Mouse (Mus musculus): Measurements from ENCODE around the gene Vsig4. TPM values are rescaled to one million over a fixed set of nuclear protein-coding genes. Genes with fewer than 3 reads are reported as not detected.

The Vsig4 gene
- not detected in 2 replicates for polyA plus RNA-seq (2015; fragmentation: Nextera tagmentation; extraction: Ambion mirVana)

DNA sequence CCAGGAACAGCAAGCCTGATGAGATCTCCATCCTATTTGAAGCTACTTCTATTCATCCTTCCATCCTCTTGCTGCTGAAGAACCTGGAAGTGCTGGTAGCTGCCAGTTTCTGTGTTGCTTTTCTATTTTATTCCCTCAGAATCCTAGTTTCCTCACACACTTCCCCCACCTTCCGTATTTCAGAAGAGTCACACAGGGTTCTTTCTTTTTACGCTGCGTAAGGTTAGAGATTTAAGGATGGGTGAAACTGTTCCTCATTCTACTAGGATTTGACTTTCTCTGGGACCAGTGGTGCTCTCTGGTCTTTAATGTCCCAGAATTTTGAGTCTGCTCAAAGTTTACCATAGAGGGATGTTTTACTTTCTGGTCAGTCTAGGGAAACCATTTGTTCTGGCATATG, at the start of gene Vsig4:
Vsig4 (minus strand) TSS at position 101 of the 400 bp plus-strand sequence.
- Histone ChIP-seq H3K9ac (ENCODE audit: low read depth, low read length) (no peak within 1 kb of the TSS), H3K9me3 (replicated peaks; ENCODE audit: low read length) (no peaks in the 10 kb centered on the region), H3K4me2 (ENCODE audit: low read length) (no peak within 1 kb of the TSS), H3K4me1 (replicated peaks; ENCODE audit: insufficient read depth, low read length) (no peaks in the 10 kb centered on the region), H3K36me3 (ENCODE audit: insufficient read depth, low read length) (no peaks in the 10 kb centered on the region), H3K4me3 (replicated peaks; ENCODE audit: low read depth, low read length) (no peak within 1 kb of the TSS), H3K27me3 (ENCODE audit: insufficient read depth, low read length) (no peaks in the 10 kb centered on the region), H3K27ac (no peak within 1 kb of the TSS)
- DNase-seq (ENCODE audit: low spot score) (no peak), ATAC-seq (replicated peaks; ENCODE audit: low FRiP score, low read depth) (no peak)
- TF ChIP-seq CTCF (IDR thresholded peaks at IDR 0.05; ENCODE audit: low read depth), result no peak
- WGBS, result 94% methylated on average over 3 of the region's 3 CpGs

GRCm38 (mm10) chrX:96339108-96339507, 45.9 kb upstream of the Vsig4 start:
- ATAC-seq (replicated peaks; ENCODE audit: low FRiP score, low read depth), result no peak
- Histone ChIP-seq H3K4me2 (ENCODE audit: low read length) (no peak overlapping the region), H3K27me3 (ENCODE audit: insufficient read depth, low read length) (no peaks in the 10 kb centered on the region), H3K36me3 (ENCODE audit: insufficient read depth, low read length) (no peaks in the 10 kb centered on the region), H3K27ac (no peak overlapping the region), H3K4me1 (replicated peaks; ENCODE audit: insufficient read depth, low read length) (no peaks in the 10 kb centered on the region), H3K9me3 (replicated peaks; ENCODE audit: low read length) (no peaks in the 10 kb centered on the region), H3K9ac (ENCODE audit: low read depth, low read length) (no peak overlapping the region), H3K4me3 (replicated peaks; ENCODE audit: low read depth, low read length) (no peak overlapping the region)
- WGBS, result 60% methylated on average over 2 of the region's 2 CpGs
- no peak for DNase-seq (ENCODE audit: low spot score)
- TF ChIP-seq CTCF (IDR thresholded peaks at IDR 0.05; ENCODE audit: low read depth), result no peak

DNA sequence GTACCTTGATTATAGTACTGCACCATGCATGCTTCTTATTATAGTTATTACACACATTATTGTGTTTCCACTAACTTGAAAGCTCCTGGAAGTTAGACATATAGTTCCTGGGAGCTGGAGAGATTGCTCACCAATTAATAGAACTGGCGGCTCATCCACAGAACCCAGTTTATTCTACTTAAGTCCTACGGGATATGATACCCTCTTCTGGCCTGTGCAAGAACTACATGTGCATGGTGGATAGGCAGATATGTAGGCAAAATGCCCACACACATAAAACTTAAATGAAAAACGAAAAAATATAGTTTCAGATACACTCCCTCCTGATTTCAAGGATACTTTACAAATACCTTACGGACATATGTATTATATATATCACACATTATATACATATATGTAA, 36.5 kb upstream of the Vsig4 start:
- no peaks in the 10 kb centered on the region for H3K36me3 ChIP-seq (ENCODE audit: insufficient read depth, low read length)
- no peak overlapping the region for H3K9ac ChIP-seq (ENCODE audit: low read depth, low read length)
- 42% methylated on average over 4 of the region's 4 CpGs for WGBS
- H3K27ac ChIP-seq, result no peak overlapping the region
- no peak for ATAC-seq (replicated peaks; ENCODE audit: low FRiP score, low read depth)
- no peak overlapping the region for H3K4me3 ChIP-seq (replicated peaks; ENCODE audit: low read depth, low read length)
- no peaks in the 10 kb centered on the region for H3K4me1 ChIP-seq (replicated peaks; ENCODE audit: insufficient read depth, low read length)
- no peaks in the 10 kb centered on the region for H3K27me3 ChIP-seq (ENCODE audit: insufficient read depth, low read length)
- no peak overlapping the region for H3K4me2 ChIP-seq (ENCODE audit: low read length)
- peak; percentile 29; the same call in 1 of the 2 replicates for TF ChIP-seq CTCF (IDR thresholded peaks at IDR 0.05; ENCODE audit: low read depth)
- DNase-seq (ENCODE audit: low spot score), result peak; percentile 17
- H3K9me3 ChIP-seq (replicated peaks; ENCODE audit: low read length), result no peaks in the 10 kb centered on the region

DNA sequence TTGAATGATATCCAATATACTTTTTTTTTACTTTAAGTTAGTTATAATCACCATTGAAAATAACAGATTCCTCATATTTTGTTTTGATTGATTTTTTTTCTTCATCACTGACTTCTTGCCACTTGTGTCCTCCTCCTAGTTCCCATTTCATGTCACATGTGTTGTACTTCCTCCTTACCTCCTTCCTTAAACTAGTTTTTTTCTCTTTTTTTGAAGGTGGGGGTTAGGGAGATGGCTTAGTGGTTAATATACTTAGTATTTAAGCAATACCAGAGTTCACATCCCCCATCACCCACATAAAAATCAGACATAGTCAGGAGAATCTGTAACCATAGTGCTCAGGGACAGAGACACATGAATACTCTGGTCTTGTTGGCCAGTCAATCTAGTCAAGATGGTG, 36.7 kb downstream of the Vsig4 start:
- no peaks in the 10 kb centered on the region for H3K36me3 ChIP-seq (ENCODE audit: insufficient read depth, low read length)
- DNase-seq (ENCODE audit: low spot score) (no peak), ATAC-seq (replicated peaks; ENCODE audit: low FRiP score, low read depth) (no peak)
- no peak for TF ChIP-seq CTCF (IDR thresholded peaks at IDR 0.05; ENCODE audit: low read depth)
- H3K4me2 ChIP-seq (ENCODE audit: low read length), result no peak overlapping the region
- no peaks in the 10 kb centered on the region for H3K9me3 ChIP-seq (replicated peaks; ENCODE audit: low read length)
- no peak overlapping the region for H3K9ac ChIP-seq (ENCODE audit: low read depth, low read length)
- H3K4me3 ChIP-seq (replicated peaks; ENCODE audit: low read depth, low read length), result no peak overlapping the region
- no peaks in the 10 kb centered on the region for H3K4me1 ChIP-seq (replicated peaks; ENCODE audit: insufficient read depth, low read length)
- no peak overlapping the region for H3K27ac ChIP-seq
- no peaks in the 10 kb centered on the region for H3K27me3 ChIP-seq (ENCODE audit: insufficient read depth, low read length)

DNA sequence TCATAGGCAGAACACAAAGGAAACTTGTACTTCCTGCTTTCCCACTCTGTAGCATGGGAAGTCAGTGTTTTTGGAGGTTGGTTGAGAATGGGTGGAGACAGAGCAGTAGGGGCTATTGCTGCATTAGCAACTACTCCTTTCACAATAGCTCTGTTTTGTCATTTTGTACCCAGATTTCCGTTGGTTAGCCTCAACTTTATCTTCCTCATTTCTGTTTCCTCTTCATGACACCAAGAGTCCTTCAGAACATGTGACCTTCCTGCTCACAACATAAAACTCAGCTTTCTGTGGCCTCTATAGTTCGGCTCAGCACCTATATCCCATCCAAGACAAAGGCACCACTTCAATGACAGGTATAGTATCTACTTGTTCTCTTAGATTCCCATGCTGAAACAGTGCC, 53.6 kb downstream of the Vsig4 start:
- Histone ChIP-seq H3K27me3 (ENCODE audit: insufficient read depth, low read length) (no peaks in the 10 kb centered on the region), H3K4me3 (replicated peaks; ENCODE audit: low read depth, low read length) (no peak overlapping the region), H3K9ac (ENCODE audit: low read depth, low read length) (no peak overlapping the region), H3K4me2 (ENCODE audit: low read length) (no peak overlapping the region), H3K4me1 (replicated peaks; ENCODE audit: insufficient read depth, low read length) (no peaks in the 10 kb centered on the region), H3K27ac (no peak overlapping the region), H3K9me3 (replicated peaks; ENCODE audit: low read length) (no peaks in the 10 kb centered on the region), H3K36me3 (ENCODE audit: insufficient read depth, low read length) (no peaks in the 10 kb centered on the region)
- TF ChIP-seq CTCF (IDR thresholded peaks at IDR 0.05; ENCODE audit: low read depth), result no peak
- 50% methylated on average over 2 of the region's 2 CpGs for WGBS
- no peak for ATAC-seq (replicated peaks; ENCODE audit: low FRiP score, low read depth)
- DNase-seq (ENCODE audit: low spot score), result peak; percentile 0

- no peak for ATAC-seq (replicated peaks; ENCODE audit: low FRiP score, low read depth)
- DNase-seq (ENCODE audit: low spot score), result no peak
- no peak for TF ChIP-seq CTCF (IDR thresholded peaks at IDR 0.05; ENCODE audit: low read depth)
- no peak overlapping the region for H3K4me3 ChIP-seq (replicated peaks; ENCODE audit: low read depth, low read length)
- no peaks in the 10 kb centered on the region for H3K9me3 ChIP-seq (replicated peaks; ENCODE audit: low read length)
- WGBS, result 68% methylated on average over 1 of the region's 1 CpGs
- H3K27ac ChIP-seq, result no peak overlapping the region
- no peak overlapping the region for H3K4me2 ChIP-seq (ENCODE audit: low read length)
- H3K9ac ChIP-seq (ENCODE audit: low read depth, low read length), result no peak overlapping the region
- no peaks in the 10 kb centered on the region for H3K36me3 ChIP-seq (ENCODE audit: insufficient read depth, low read length)
- H3K27me3 ChIP-seq (ENCODE audit: insufficient read depth, low read length), result no peaks in the 10 kb centered on the region
- no peaks in the 10 kb centered on the region for H3K4me1 ChIP-seq (replicated peaks; ENCODE audit: insufficient read depth, low read length)
Observed at GRCm38 (mm10) chrX:96239037-96239436, 54.2 kb downstream of the Vsig4 start.

- no peak for DNase-seq (ENCODE audit: low spot score)
- Histone ChIP-seq H3K9me3 (replicated peaks; ENCODE audit: low read length) (no peaks in the 10 kb centered on the region), H3K27ac (no peak overlapping the region), H3K9ac (ENCODE audit: low read depth, low read length) (no peak overlapping the region), H3K36me3 (ENCODE audit: insufficient read depth, low read length) (no peaks in the 10 kb centered on the region), H3K4me1 (replicated peaks; ENCODE audit: insufficient read depth, low read length) (no peaks in the 10 kb centered on the region), H3K27me3 (ENCODE audit: insufficient read depth, low read length) (no peaks in the 10 kb centered on the region), H3K4me3 (replicated peaks; ENCODE audit: low read depth, low read length) (no peak overlapping the region), H3K4me2 (ENCODE audit: low read length) (no peak overlapping the region)
- no peak for ATAC-seq (replicated peaks; ENCODE audit: low FRiP score, low read depth)
- TF ChIP-seq CTCF (IDR thresholded peaks at IDR 0.05; ENCODE audit: low read depth), result no peak
- WGBS, result 73% methylated on average over 1 of the region's 1 CpGs
Observed at GRCm38 (mm10) chrX:96235775-96236174, 57.5 kb downstream of the Vsig4 start.
